Mouse (Mus musculus) megakaryocyte-erythroid progenitor cell, adult 5-6 weeks (primary cell): ENCODE measurements around the gene Oip5. TPM values are rescaled to one million over a fixed set of nuclear protein-coding genes. Genes with fewer than 3 reads are reported as not detected.

Experiments used
- ATAC-seq: replicated peaks from 2 replicates; pipeline ENCODE4 v1.8.0; 2016; ENCODE audit warnings: mild to moderate bottlenecking, inconsistent platforms; ENCODE audit not compliant: severe bottlenecking, poor library complexity, low FRiP score, low TSS enrichment
- total RNA-seq, 2 experiments: library from RNA; stranded (forward) in 1 of 2; stranded (reverse) in 1 of 2; fragments of 200-1000, 215-1000 nt in 1 of 2; fragments of >200 nt in 1 of 2; fragmentation: Nextera tagmentation in 1 of 2; gene quantifications; 2 replicates each; pipeline ENCODE4 v1.2.3; 2014 to 2017

The Oip5 gene
- total RNA-seq, 2 experiments from 2014 or later, result 26.0 to 41.9 TPM

GRCm38 (mm10) chr2:119593765-119594112 is 24.5 kb downstream of the Oip5 start:
- ATAC-seq, result no peak

DNA sequence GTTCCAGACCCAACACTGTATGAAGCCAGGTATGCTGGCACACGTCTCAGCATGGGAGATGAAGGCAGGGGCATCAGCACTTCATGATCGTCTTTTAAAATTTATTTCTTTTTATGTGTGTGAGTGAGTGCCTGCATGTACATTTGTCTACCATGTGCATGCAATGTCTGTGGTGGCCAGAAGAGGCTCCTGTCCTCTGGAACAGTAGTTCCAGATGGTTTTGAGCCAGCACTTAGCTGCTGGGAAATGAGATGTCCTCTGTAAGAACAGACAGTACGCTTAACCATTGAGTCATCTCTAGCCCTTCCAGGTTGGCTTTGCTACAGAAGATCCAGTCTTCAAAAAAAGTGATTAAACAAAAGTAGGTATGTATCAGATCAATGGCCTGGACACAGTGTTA is 27.0 kb downstream of the Oip5 start:
- no peak for ATAC-seq

- ATAC-seq, result peak; percentile 81
Measured at GRCm38 (mm10) chr2:119587383-119587782, 30.9 kb downstream of the Oip5 start.

DNA sequence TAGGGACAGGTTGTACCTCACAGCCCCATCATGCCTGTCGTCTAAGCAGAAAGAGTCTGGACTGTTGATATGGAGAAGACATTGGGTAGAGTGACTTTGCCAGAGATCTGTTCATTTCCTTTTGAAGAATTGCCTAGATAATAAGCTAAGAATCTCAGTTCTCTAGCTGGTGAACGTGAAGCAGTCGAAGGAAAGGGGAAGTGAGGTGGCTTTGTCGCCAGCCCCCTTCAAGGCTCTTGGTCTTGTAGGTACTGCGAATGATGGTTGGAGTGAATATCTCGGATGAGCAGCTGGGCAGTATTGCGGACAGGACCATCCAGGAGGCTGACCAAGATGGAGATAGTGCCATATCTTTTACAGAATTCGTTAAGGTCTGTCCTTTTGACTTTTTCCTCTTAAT is 34.0 kb downstream of the Oip5 start:
- ATAC-seq, result no peak

GRCm38 (mm10) chr2:119583439-119583838 is 34.8 kb downstream of the Oip5 start:
- ATAC-seq, result peak; percentile 66; the same call in 1 of the 2 replicates

DNA sequence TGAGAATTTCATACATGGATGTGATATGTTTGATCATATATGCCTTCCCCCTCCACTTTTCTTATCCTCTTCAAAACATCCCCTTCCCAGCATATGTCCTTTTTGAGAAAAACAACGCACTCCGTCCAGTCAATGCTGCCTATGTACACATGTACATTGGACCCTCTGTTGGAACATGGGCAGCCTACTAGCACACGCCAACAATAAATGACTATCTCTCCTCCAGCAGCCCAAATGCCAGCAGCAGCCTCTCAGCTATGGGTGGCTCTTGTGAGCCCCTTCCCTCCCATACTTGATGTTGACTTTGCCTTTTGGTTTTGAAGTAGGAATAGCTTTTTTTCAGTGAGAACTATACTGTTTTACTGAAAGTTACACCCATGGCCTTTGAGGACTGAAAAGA is 36.7 kb downstream of the Oip5 start:
- ATAC-seq, result no peak

- ATAC-seq, result no peak
Measured at GRCm38 (mm10) chr2:119572471-119572870, 45.8 kb downstream of the Oip5 start.

GRCm38 (mm10) chr2:119566182-119566855 is 52.0 kb downstream of the Oip5 start:
- no peak for ATAC-seq

- ATAC-seq, result no peak
Measured at GRCm38 (mm10) chr2:119565284-119565683, 53.0 kb downstream of the Oip5 start.

DNA sequence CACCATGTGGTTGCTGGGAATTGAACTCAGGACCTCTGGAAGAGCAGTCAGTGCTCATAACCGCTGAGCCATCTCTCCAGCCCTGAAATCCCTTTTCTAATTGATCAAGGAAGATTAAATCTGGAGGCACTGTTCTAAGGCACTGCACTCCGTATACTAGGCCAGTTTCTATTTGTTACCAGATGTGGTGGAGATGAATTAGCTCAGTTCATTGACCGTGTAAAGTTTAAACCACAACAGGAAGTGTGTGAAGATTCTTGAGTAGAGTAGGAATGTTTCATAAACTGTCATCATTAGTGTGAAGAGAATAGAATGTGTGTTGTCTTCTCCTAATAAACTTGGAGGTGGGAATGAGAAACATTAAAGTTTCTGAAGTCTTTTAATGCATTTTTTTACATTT is 56.5 kb downstream of the Oip5 start:
- ATAC-seq, result no peak

Other genes with a start within 250 kb of the Oip5 start
- 32.2 and 37.9 TPM in 2 replicates for gene Ino80, start 140.8 kb downstream of the Oip5 start, total RNA-seq (2014; fragmentation: Nextera tagmentation)
- gene Ino80, start 140.8 kb downstream of the Oip5 start, total RNA-seq (2017), result 21.8 and 22.4 TPM in 2 replicates
- 0.37 TPM in 1 of 2 replicates, not detected in the other for gene Exd1, start 70.8 kb downstream of the Oip5 start, total RNA-seq (2014; fragmentation: Nextera tagmentation)
- gene Exd1, start 70.8 kb downstream of the Oip5 start, total RNA-seq (2017), result not detected in 2 replicates
- gene Chp1, start 70.8 kb downstream of the Oip5 start, total RNA-seq (2014; fragmentation: Nextera tagmentation), result 36.7 and 54.6 TPM in 2 replicates
- gene Chp1, start 70.8 kb downstream of the Oip5 start, total RNA-seq (2017), result 48.5 and 63.0 TPM in 2 replicates
- gene Nusap1, start 171 bp downstream of the Oip5 start, total RNA-seq (2014; fragmentation: Nextera tagmentation), result 31.2 and 40.4 TPM in 2 replicates
- gene Nusap1, start 171 bp downstream of the Oip5 start, total RNA-seq (2017), result 64.8 and 66.4 TPM in 2 replicates
- 45.0 and 46.6 TPM in 2 replicates for gene Ndufaf1, start 44.4 kb upstream of the Oip5 start, total RNA-seq (2014; fragmentation: Nextera tagmentation)
- 31.1 and 40.3 TPM in 2 replicates for gene Ndufaf1, start 44.4 kb upstream of the Oip5 start, total RNA-seq (2017)
- 43.1 and 43.6 TPM in 2 replicates for gene Rtf1, start 56.6 kb upstream of the Oip5 start, total RNA-seq (2014; fragmentation: Nextera tagmentation)
- 44.9 and 49.4 TPM in 2 replicates for gene Rtf1, start 56.6 kb upstream of the Oip5 start, total RNA-seq (2017)
- gene Itpka, start 123.9 kb upstream of the Oip5 start, total RNA-seq (2014; fragmentation: Nextera tagmentation), result not detected in 2 replicates
- gene Itpka, start 123.9 kb upstream of the Oip5 start, total RNA-seq (2017), result not detected in 2 replicates
- not detected in 2 replicates for gene Ltk, start 142.0 kb upstream of the Oip5 start, total RNA-seq (2014; fragmentation: Nextera tagmentation)
- gene Ltk, start 142.0 kb upstream of the Oip5 start, total RNA-seq (2017), result not detected in 2 replicates
- gene Rpap1, start 169.1 kb upstream of the Oip5 start, total RNA-seq (2014; fragmentation: Nextera tagmentation), result 22.5 and 24.4 TPM in 2 replicates
- gene Rpap1, start 169.1 kb upstream of the Oip5 start, total RNA-seq (2017), result 5.0 and 9.1 TPM in 2 replicates
- gene Tyro3, start 179.3 kb upstream of the Oip5 start, total RNA-seq (2014; fragmentation: Nextera tagmentation), result 0.45 TPM in 1 of 2 replicates, not detected in the other
- not detected in 2 replicates for gene Tyro3, start 179.3 kb upstream of the Oip5 start, total RNA-seq (2017)